Mouse (Mus musculus) limb, embryonic 15.5 days (tissue): ENCODE measurements around the gene Plekhb2. TPM values are rescaled to one million over a fixed set of nuclear protein-coding genes. Genes with fewer than 3 reads are reported as not detected.
A peak's percentile ranks its signal among the peaks of the same experiment; 100 is the strongest.

Experiments used
- ATAC-seq: fragments of 200-750 bp; cut with Nextera tagmentation; 2 replicates; pipeline ENCODE4 v1.8.0; 2017; ENCODE audit warnings: low read depth, moderate TSS enrichment; ENCODE audit not compliant: insufficient number of reproducible peaks, low FRiP score, low TSS enrichment
- H3K27ac ChIP-seq: fragments of 300-500 bp; sonication (generic); 2 replicates; pipeline ENCODE4 v1.5.1; 2015; ENCODE audit warnings: moderate library complexity, mild to moderate bottlenecking, inconsistent platforms
- H3K27me3 ChIP-seq: fragments of 300-500 bp; sonication (generic); 2 replicates; pipeline ENCODE4 v1.6.1; 2015; ENCODE audit warnings: inconsistent platforms
- H3K36me3 ChIP-seq: fragments of 300-500 bp; sonication (generic); 2 replicates; pipeline ENCODE4 v1.6.1; 2015; ENCODE audit warnings: inconsistent platforms
- H3K4me1 ChIP-seq: fragments of 300-500 bp; sonication (generic); 2 replicates; pipeline ENCODE4 v1.6.1; 2015; ENCODE audit warnings: inconsistent platforms
- H3K4me2 ChIP-seq: fragments of 300-500 bp; sonication (generic); 2 replicates; pipeline ENCODE4 v1.6.1; 2015; ENCODE audit warnings: mild to moderate bottlenecking, inconsistent platforms
- H3K4me3 ChIP-seq: fragments of 300-500 bp; sonication (generic); 2 replicates; pipeline ENCODE4 v1.5.1; 2015; ENCODE audit warnings: mild to moderate bottlenecking, inconsistent platforms
- H3K9ac ChIP-seq: fragments of 300-500 bp; sonication (generic); 2 replicates; pipeline ENCODE4 v1.6.1; 2015; ENCODE audit warnings: inconsistent platforms
- H3K9me3 ChIP-seq: fragments of 300-500 bp; sonication (generic); 2 replicates; pipeline ENCODE4 v1.6.1; 2016; ENCODE audit warnings: inconsistent platforms
- WGBS: fragments of 180-500 bp; shearing (Covaris S2); methylation state at CpG from one replicate; pipeline ENCODE4 v1.1.7; 2015; 5-methylcytosine and 5-hydroxymethylcytosine counted together
- polyA plus RNA-seq: library from polyadenylated mRNA; unstranded; fragments of >200 nt; fragmentation: Nextera tagmentation; extraction: Ambion mirVana; gene quantifications from 2 replicates; pipeline ENCODE4 v1.2.1, GENCODE M21; 2015

The Plekhb2 gene
- polyA plus RNA-seq, 1 experiment from 2014 or later = 20.4 TPM

- no peak for ATAC-seq
- no peaks in the 10 kb centered on the region for H3K27me3 ChIP-seq
- no peak overlapping the region for H3K4me2 ChIP-seq
- no peak overlapping the region for H3K4me3 ChIP-seq
- 91% methylated on average over 6 of the region's 6 CpGs for WGBS
- H3K36me3 ChIP-seq = peaks cover 88% of the 10 kb centered on the region
- H3K9me3 ChIP-seq = no peaks in the 10 kb centered on the region
- H3K9ac ChIP-seq = no peak overlapping the region
- H3K27ac ChIP-seq = no peak overlapping the region
- H3K4me1 ChIP-seq = no peaks in the 10 kb centered on the region
Measured at GRCm38 (mm10) chr1:34819225-34819910, 30.4 kb upstream of the Plekhb2 start.

- H3K36me3 ChIP-seq = peaks cover 86% of the 10 kb centered on the region
- H3K4me3 ChIP-seq = no peak overlapping the region
- no peak overlapping the region for H3K4me2 ChIP-seq
- 92% methylated on average over 2 of the region's 2 CpGs for WGBS
- no peaks in the 10 kb centered on the region for H3K9me3 ChIP-seq
- H3K9ac ChIP-seq = no peak overlapping the region
- ATAC-seq = no peak
- no peaks in the 10 kb centered on the region for H3K4me1 ChIP-seq
- no peak overlapping the region for H3K27ac ChIP-seq
- H3K27me3 ChIP-seq = no peaks in the 10 kb centered on the region
Measured at GRCm38 (mm10) chr1:34821411-34821810, 28.4 kb upstream of the Plekhb2 start.

GRCm38 (mm10) chr1:34822003-34822402 is 27.8 kb upstream of the Plekhb2 start:
- peaks cover 86% of the 10 kb centered on the region for H3K36me3 ChIP-seq
- ATAC-seq = no peak

GRCm38 (mm10) chr1:34822746-34823145 is 27.0 kb upstream of the Plekhb2 start:
- Histone ChIP-seq H3K9ac (no peak overlapping the region), H3K4me3 (no peak overlapping the region), H3K4me1 (no peaks in the 10 kb centered on the region), H3K27ac (no peak overlapping the region), H3K4me2 (no peak overlapping the region), H3K9me3 (no peaks in the 10 kb centered on the region), H3K27me3 (no peaks in the 10 kb centered on the region), H3K36me3 (peaks cover 86% of the 10 kb centered on the region)
- no peak for ATAC-seq
- WGBS = 92% methylated on average over 7 of the region's 7 CpGs

More at GRCm38 (mm10) chr1:34822003-34822402, 27.8 kb upstream of the Plekhb2 start:
- no peak overlapping the region for H3K9ac ChIP-seq
- H3K27me3 ChIP-seq = no peaks in the 10 kb centered on the region
- no peak overlapping the region for H3K4me3 ChIP-seq
- H3K9me3 ChIP-seq = no peaks in the 10 kb centered on the region
- no peaks in the 10 kb centered on the region for H3K4me1 ChIP-seq
- 90% methylated on average over 7 of the region's 7 CpGs for WGBS
- no peak overlapping the region for H3K27ac ChIP-seq
- no peak overlapping the region for H3K4me2 ChIP-seq

GRCm38 (mm10) chr1:34823353-34823752 is 26.4 kb upstream of the Plekhb2 start:
- Histone ChIP-seq H3K9me3 (no peaks in the 10 kb centered on the region), H3K4me1 (no peaks in the 10 kb centered on the region), H3K27me3 (no peaks in the 10 kb centered on the region), H3K4me2 (no peak overlapping the region), H3K36me3 (peaks cover 86% of the 10 kb centered on the region), H3K27ac (no peak overlapping the region), H3K4me3 (no peak overlapping the region), H3K9ac (no peak overlapping the region)
- 86% methylated on average over 6 of the region's 6 CpGs for WGBS
- ATAC-seq = no peak

GRCm38 (mm10) chr1:34824208-34824607 is 25.6 kb upstream of the Plekhb2 start:
- no peak overlapping the region for H3K4me3 ChIP-seq
- H3K9me3 ChIP-seq = no peaks in the 10 kb centered on the region
- peaks cover 81% of the 10 kb centered on the region for H3K36me3 ChIP-seq
- 89% methylated on average over 8 of the region's 8 CpGs for WGBS
- no peak for ATAC-seq
- H3K4me1 ChIP-seq = no peaks in the 10 kb centered on the region
- H3K27ac ChIP-seq = no peak overlapping the region
- H3K27me3 ChIP-seq = no peaks in the 10 kb centered on the region
- no peak overlapping the region for H3K9ac ChIP-seq
- no peak overlapping the region for H3K4me2 ChIP-seq

- Histone ChIP-seq H3K27me3 (no peaks in the 10 kb centered on the region), H3K4me2 (no peak overlapping the region)
Measured at GRCm38 (mm10) chr1:34825909-34826308, 23.9 kb upstream of the Plekhb2 start.

GRCm38 (mm10) chr1:34827900-34828299 is 21.9 kb upstream of the Plekhb2 start:
- Histone ChIP-seq H3K9ac (no peak overlapping the region), H3K27ac (no peak overlapping the region), H3K4me3 (no peak overlapping the region), H3K27me3 (no peaks in the 10 kb centered on the region), H3K4me2 (no peak overlapping the region), H3K9me3 (no peaks in the 10 kb centered on the region), H3K36me3 (peaks cover 64% of the 10 kb centered on the region), H3K4me1 (peaks cover 9% of the 10 kb centered on the region)
- ATAC-seq = no peak
- WGBS = 76% methylated on average over 7 of the region's 7 CpGs

More at GRCm38 (mm10) chr1:34825909-34826308, 23.9 kb upstream of the Plekhb2 start:
- Histone ChIP-seq H3K27ac (no peak overlapping the region), H3K9me3 (no peaks in the 10 kb centered on the region), H3K36me3 (peaks cover 70% of the 10 kb centered on the region), H3K9ac (no peak overlapping the region), H3K4me1 (peaks cover 9% of the 10 kb centered on the region), H3K4me3 (no peak overlapping the region)
- no peak for ATAC-seq
- WGBS = 86% methylated on average over 9 of the region's 9 CpGs

- Histone ChIP-seq H3K4me3 (no peak overlapping the region), H3K9me3 (no peaks in the 10 kb centered on the region), H3K27me3 (no peaks in the 10 kb centered on the region), H3K4me1 (peaks cover 9% of the 10 kb centered on the region), H3K27ac (peak overlapping the region; percentile 57; the same call in 1 of the 2 replicates), H3K9ac (no peak overlapping the region), H3K36me3 (peaks cover 56% of the 10 kb centered on the region), H3K4me2 (no peak overlapping the region)
- WGBS = 82% methylated on average over 5 of the region's 5 CpGs
- ATAC-seq = no peak
Measured at GRCm38 (mm10) chr1:34828528-34829294, 21.1 kb upstream of the Plekhb2 start.

- no peak overlapping the region for H3K27ac ChIP-seq
- no peaks in the 10 kb centered on the region for H3K27me3 ChIP-seq
- no peaks in the 10 kb centered on the region for H3K9me3 ChIP-seq
- no peak overlapping the region for H3K4me3 ChIP-seq
- H3K9ac ChIP-seq = no peak overlapping the region
- H3K4me1 ChIP-seq = peaks cover 12% of the 10 kb centered on the region
- WGBS = 63% methylated on average over 2 of the region's 2 CpGs
- peaks cover 50% of the 10 kb centered on the region for H3K36me3 ChIP-seq
- H3K4me2 ChIP-seq = no peak overlapping the region
- no peak for ATAC-seq
Measured at GRCm38 (mm10) chr1:34830934-34831333, 18.8 kb upstream of the Plekhb2 start.

GRCm38 (mm10) chr1:34831381-34831780 is 18.4 kb upstream of the Plekhb2 start:
- Histone ChIP-seq H3K9me3 (no peaks in the 10 kb centered on the region), H3K4me2 (no peak overlapping the region), H3K27me3 (no peaks in the 10 kb centered on the region), H3K27ac (no peak overlapping the region), H3K36me3 (peaks cover 49% of the 10 kb centered on the region), H3K4me1 (peaks cover 16% of the 10 kb centered on the region), H3K4me3 (no peak overlapping the region), H3K9ac (no peak overlapping the region)
- no peak for ATAC-seq
- WGBS = 29% methylated on average over 1 of the region's 1 CpGs

GRCm38 (mm10) chr1:34834904-34835303 is 14.9 kb upstream of the Plekhb2 start:
- H3K36me3 ChIP-seq = peaks cover 26% of the 10 kb centered on the region
- WGBS = 94% methylated on average over 2 of the region's 2 CpGs
- H3K4me1 ChIP-seq = peaks cover 27% of the 10 kb centered on the region
- no peaks in the 10 kb centered on the region for H3K9me3 ChIP-seq
- ATAC-seq = no peak
- H3K27me3 ChIP-seq = no peaks in the 10 kb centered on the region
- H3K27ac ChIP-seq = no peak overlapping the region
- H3K9ac ChIP-seq = no peak overlapping the region
- H3K4me2 ChIP-seq = no peak overlapping the region
- H3K4me3 ChIP-seq = no peak overlapping the region
